Mouse (Mus musculus) E14TG2a.4 (cell line): ENCODE measurements around the gene Pola1.

ENCODE experiments used
- CTCF ChIP-seq: conservative IDR thresholded peaks from 2 replicates; pipeline ENCODE4 v1.5.1; 2014; ENCODE audit warnings: low read length
- NANOG ChIP-seq: IDR thresholded peaks from 2 replicates; pipeline ENCODE4 v1.6.1; 2014; ENCODE audit warnings: borderline replicate concordance, low read length, mixed read lengths

- peak; percentile 15 for TF ChIP-seq CTCF
- TF ChIP-seq NANOG, result no peak
These were observed 74.8 kb downstream of the Pola1 start for GRCm38 (mm10) chrX:93557171-93557570.
